Comparison of ENCODE assay signal across 21 mouse cellular contexts in the genomic region with DNA sequence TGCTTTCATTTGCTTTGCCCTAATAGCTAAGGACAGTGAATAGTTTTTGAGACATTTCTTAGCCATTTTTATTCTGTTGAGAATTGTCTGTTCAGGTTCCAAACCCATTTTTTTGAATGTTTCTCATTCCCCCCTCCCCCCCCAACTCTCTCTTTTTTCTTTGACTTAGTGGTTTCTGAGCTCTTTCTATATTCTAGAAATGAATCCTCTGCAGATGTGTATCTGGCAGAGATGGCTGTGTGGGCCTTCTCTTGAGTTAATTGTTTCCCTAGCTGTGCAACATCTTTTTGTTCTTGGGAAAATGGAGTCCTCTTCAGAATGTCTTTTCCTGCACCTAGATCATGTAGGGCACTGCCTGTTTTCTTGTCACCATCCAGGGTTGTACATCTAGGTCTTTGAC.
"Had no signal": no experiment of that assay in that cellular context is flagged by ENCODE, and none has a peak within 500 bp of the region (broad histone marks: within the 10 kb centered on the region; RNA-seq: fewer than 3 reads in every experiment).

No protein-coding gene starts in this region.

- H3K27me3 ChIP-seq: liver, embryonic 15.5 days; lung, embryonic 15.5 days; megakaryocyte, embryonic 14.5 days; neural tube, embryonic 12.5 days; neural tube, embryonic 15.5 days; stomach, embryonic 15.5 days had no signal

- H3K4me2 ChIP-seq: liver, embryonic 11.5 days; liver, embryonic 15.5 days; lung, embryonic 15.5 days; midbrain, embryonic 11.5 days; neural tube, embryonic 12.5 days; neural tube, embryonic 15.5 days; stomach, embryonic 15.5 days had no signal

- H3K27ac ChIP-seq: kidney, postnatal 0 days; layer of hippocampus, adult 2 months; liver, embryonic 15.5 days; lung, embryonic 15.5 days; neural tube, embryonic 12.5 days; neural tube, embryonic 15.5 days; stomach, embryonic 15.5 days had no signal

- DNase-seq: kidney, adult 18-20 months; kidney, postnatal 25 days; layer of hippocampus, adult 9-11 months; lung, adult 18-20 months; lung, postnatal 10 days; lung, postnatal 36 days; midbrain, embryonic 14.5 days; right cerebral cortex, adult 18-20 months; right cerebral cortex, postnatal 25 days; spleen, adult 18-20 months; thymus, postnatal 25 days had no signal

- H3K9me3 ChIP-seq: liver, embryonic 15.5 days; lung, embryonic 15.5 days; neural tube, embryonic 12.5 days; neural tube, embryonic 15.5 days; stomach, embryonic 15.5 days had no signal

- H3K4me3 ChIP-seq: layer of hippocampus, adult 2 months; liver, embryonic 15.5 days; lung, embryonic 15.5 days; megakaryocyte, embryonic 14.5 days; neural tube, embryonic 12.5 days; neural tube, embryonic 15.5 days; stomach, embryonic 15.5 days had no signal

- H3K9ac ChIP-seq: liver, embryonic 15.5 days; lung, embryonic 15.5 days; neural tube, embryonic 12.5 days; neural tube, embryonic 15.5 days; stomach, embryonic 15.5 days had no signal
